ENCODE assay signal across 25 mouse cellular contexts in the genomic region with DNA sequence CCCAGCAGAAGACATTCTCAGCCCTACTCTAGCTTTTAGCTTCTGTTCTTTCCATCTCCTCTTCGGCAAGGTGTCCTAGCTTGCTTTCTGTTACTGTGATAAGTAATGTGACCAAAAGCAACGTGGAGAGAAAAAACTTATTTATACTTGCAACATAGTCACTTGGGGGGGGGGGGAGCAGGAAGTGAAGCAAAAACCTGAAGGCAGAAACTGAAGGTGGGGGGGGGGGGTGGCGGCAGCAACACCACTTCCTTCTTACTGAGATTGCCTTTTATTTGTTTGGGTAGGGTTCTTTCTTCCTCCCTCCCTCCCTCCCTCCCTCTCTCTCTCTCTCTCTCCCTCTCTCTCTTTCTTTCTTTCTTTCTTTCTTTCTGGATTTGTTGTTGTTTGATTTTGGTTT.
DNase-seq lines count a peak whose midpoint lies in the region; ATAC-seq and TF ChIP-seq lines count a peak whose summit lies in the region.
"Had no signal": no experiment of that assay in that cellular context is flagged by ENCODE, and none has a peak within 500 bp of the region (broad histone marks: within the 10 kb centered on the region; RNA-seq: fewer than 3 reads in every experiment).

No protein-coding gene starts in this region.

- H3K4me3 ChIP-seq in hindbrain, embryonic 10.5 days = no peak overlapping the region
- no peak overlapping the region for H3K4me3 ChIP-seq in lung, postnatal 0 days (ENCODE audit: low read depth, low read length)
- H3K4me3 ChIP-seq: forebrain, embryonic 10.5 days; forebrain, embryonic 13.5 days; heart, adult 2 months; heart, embryonic 10.5 days; heart, embryonic 13.5 days; hindbrain, embryonic 12.5 days; hindbrain, embryonic 15.5 days had no signal

- H3K9me3 ChIP-seq in hindbrain, embryonic 10.5 days = no peaks in the 10 kb centered on the region
- H3K9me3 ChIP-seq in lung, postnatal 0 days (ENCODE audit: low read length) = no peaks in the 10 kb centered on the region
- H3K9me3 ChIP-seq: forebrain, embryonic 10.5 days; forebrain, embryonic 13.5 days; heart, embryonic 10.5 days; heart, embryonic 13.5 days; hindbrain, embryonic 12.5 days; hindbrain, embryonic 15.5 days had no signal

- no peak overlapping the region for H3K9ac ChIP-seq in lung, postnatal 0 days (replicated peaks; ENCODE audit: low read depth)
- H3K9ac ChIP-seq: forebrain, embryonic 13.5 days; heart, embryonic 13.5 days; hindbrain, embryonic 12.5 days; hindbrain, embryonic 15.5 days had no signal

- no peak for TF ChIP-seq EP300 in lung, postnatal 0 days (IDR thresholded peaks at IDR 0.05)

- no peaks in the 10 kb centered on the region for H3K4me1 ChIP-seq in hindbrain, embryonic 10.5 days (replicated peaks)
- H3K4me1 ChIP-seq in lung, postnatal 0 days (ENCODE audit: insufficient read depth, low read depth, low read length) = no peaks in the 10 kb centered on the region
- H3K4me1 ChIP-seq: forebrain, embryonic 10.5 days; forebrain, embryonic 13.5 days; heart, embryonic 10.5 days; heart, embryonic 13.5 days; hindbrain, embryonic 12.5 days; hindbrain, embryonic 15.5 days had no signal

- no peak overlapping the region for H3K4me2 ChIP-seq in lung, postnatal 0 days (replicated peaks; ENCODE audit: low read depth, low read length)
- H3K4me2 ChIP-seq: forebrain, embryonic 13.5 days; heart, embryonic 13.5 days; hindbrain, embryonic 12.5 days; hindbrain, embryonic 15.5 days had no signal

- no peaks in the 10 kb centered on the region for H3K27me3 ChIP-seq in hindbrain, embryonic 10.5 days (ENCODE audit: insufficient read depth, poor library complexity, severe bottlenecking)
- H3K27me3 ChIP-seq in lung, postnatal 0 days (replicated peaks; ENCODE audit: insufficient read depth, low read length) = no peaks in the 10 kb centered on the region
- H3K27me3 ChIP-seq: forebrain, embryonic 13.5 days; heart, embryonic 13.5 days; hindbrain, embryonic 12.5 days; hindbrain, embryonic 15.5 days had no signal

- 93% methylated on average over 3 of the region's 3 CpGs for WGBS in hindbrain, embryonic 10.5 days
- 58% methylated on average over 3 of the region's 3 CpGs for WGBS in lung, postnatal 0 days

- no peak overlapping the region for H3K27ac ChIP-seq in hindbrain, embryonic 10.5 days
- no peak overlapping the region for H3K27ac ChIP-seq in lung, postnatal 0 days (ENCODE audit: low read length)
- H3K27ac ChIP-seq: forebrain, embryonic 10.5 days; forebrain, embryonic 13.5 days; heart, adult 2 months; heart, embryonic 10.5 days; heart, embryonic 13.5 days; hindbrain, embryonic 12.5 days; hindbrain, embryonic 15.5 days had no signal

- peak; percentile 14 for DNase-seq in CD4-positive, CD25-positive, alpha-beta regulatory T cell, adult 2 months (ENCODE audit: low read depth, low spot score)
- DNase-seq in naive thymus-derived CD4-positive, alpha-beta T cell, adult 2 months (ENCODE audit: low read depth) = peak; percentile 59
- DNase-seq in hindbrain, embryonic 10.5 days (ENCODE audit: low spot score) = no peak
- no peak for DNase-seq in lung, postnatal 0 days (ENCODE audit: low spot score)
- DNase-seq: adrenal gland, adult 8-10 months; adrenal gland, postnatal 25 days; B cell, adult 2 months; cerebellum, adult 11-12 months; cerebellum, adult 8-10 months; cerebellum, postnatal 10 days; cerebellum, postnatal 36 days; gastrocnemius, postnatal 14 days; heart, adult 2 months; heart, postnatal 14 days; heart, postnatal 4 days had no signal

- ATAC-seq in CD4-positive, CD25-positive, alpha-beta regulatory T cell, adult 4 months = no peak
- peak; percentile 73 for ATAC-seq in granulocyte monocyte progenitor cell, adult 5-6 weeks (replicated peaks; ENCODE audit: poor library complexity, severe bottlenecking)
- no peak for ATAC-seq in lung, postnatal 0 days
- ATAC-seq: forebrain, embryonic 13.5 days; forebrain, embryonic 16.5 days; intestine, postnatal 0 days had no signal

- H3K36me3 ChIP-seq in hindbrain, embryonic 10.5 days = no peaks in the 10 kb centered on the region
- no peaks in the 10 kb centered on the region for H3K36me3 ChIP-seq in lung, postnatal 0 days (ENCODE audit: insufficient read depth, low read length)
- H3K36me3 ChIP-seq: forebrain, embryonic 10.5 days; heart, embryonic 10.5 days; heart, embryonic 13.5 days; hindbrain, embryonic 12.5 days; hindbrain, embryonic 15.5 days had no signal

- no peak for TF ChIP-seq CTCF in lung, postnatal 0 days (IDR thresholded peaks at IDR 0.05)

Comparison
In these comparisons a context has a peak if more than half of its experiments do, and no peak if none do; other contexts are left out.
1. DNase-seq: peak in CD4-positive, CD25-positive, alpha-beta regulatory T cell, adult 2 months (single experiment) and naive thymus-derived CD4-positive, alpha-beta T cell, adult 2 months (single experiment); none in hindbrain, embryonic 10.5 days (single experiment) and lung, postnatal 0 days (single experiment).